Mouse (Mus musculus) myocyte (in vitro differentiated cells): ENCODE measurements at regions not wholly inside any gene's neighbourhood (a gene's known extent, or its start where the extent isn't known, plus 50 kb on each side); places are given as distances from the start of the nearest gene placed in this dataset.

ENCODE experiments used
- H3K27me3 ChIP-seq: one replicate; pipeline ENCODE4 v1.6.1; 2011; ENCODE audit not compliant: control insufficient read depth, insufficient read depth, insufficient read length
- H3K36me3 ChIP-seq: one replicate; pipeline ENCODE4 v1.6.1; 2011; ENCODE audit not compliant: control insufficient read depth, insufficient read depth
- H3K4me2 ChIP-seq: one replicate; pipeline ENCODE4 v1.6.1; 2011; ENCODE audit warnings: low read depth, control low read depth
- H3K4me3 ChIP-seq: one replicate; pipeline ENCODE4 v1.5.1; 2011; ENCODE audit warnings: mild to moderate bottlenecking, control low read depth, moderate library complexity
- H3K79me2 ChIP-seq: one replicate; pipeline ENCODE4 v1.6.1; 2011; ENCODE audit not compliant: control insufficient read depth, insufficient read depth
- H3ac ChIP-seq: one replicate; pipeline ENCODE4 v1.6.1; 2011; ENCODE audit not compliant: control insufficient read depth, insufficient read length
- CEBPB ChIP-seq: IDR thresholded peaks from 2 replicates; pipeline ENCODE4 v1.6.1; 2011; ENCODE audit warnings: mild to moderate bottlenecking, moderate library complexity; ENCODE audit not compliant: poor library complexity, insufficient read depth, severe bottlenecking
- E2F4 ChIP-seq: IDR thresholded peaks from one replicate; pipeline ENCODE4 v1.6.1; 2011; ENCODE audit warnings: mild to moderate bottlenecking, control low read depth, moderate library complexity; ENCODE audit not compliant: insufficient read depth
- MAX ChIP-seq: IDR thresholded peaks from one replicate; pipeline ENCODE4 v1.6.1; 2011; ENCODE audit warnings: low read depth, mild to moderate bottlenecking, control low read depth
- MYOD1 ChIP-seq, 3 experiments: IDR thresholded peaks; one replicate each; pipeline ENCODE4 v1.6.1; 2011; ENCODE audit warnings: control low read depth in 2 of 3, low read depth in 2 of 3, mild to moderate bottlenecking in 2 of 3, moderate library complexity in 1 of 3; ENCODE audit not compliant: insufficient read length in 2 of 3, control insufficient read depth in 1 of 3
- MYOG ChIP-seq, 3 experiments: IDR thresholded peaks; one replicate each; pipeline ENCODE4 v1.6.1; 2011; ENCODE audit warnings: control low read depth in 2 of 3, low read depth in 2 of 3, mild to moderate bottlenecking in 2 of 3; ENCODE audit not compliant: insufficient read length in 2 of 3, control insufficient read depth in 1 of 3, insufficient read depth in 1 of 3
- POLR2A ChIP-seq: IDR thresholded peaks from one replicate; pipeline ENCODE4 v1.6.1; 2011; ENCODE audit warnings: low read depth, mild to moderate bottlenecking, control low read depth, moderate library complexity; ENCODE audit not compliant: insufficient read length
- POLR2AphosphoS2 ChIP-seq: IDR thresholded peaks from one replicate; pipeline ENCODE4 v1.6.1; 2011; ENCODE audit warnings: low read depth, control low read depth; ENCODE audit not compliant: insufficient read length
- REST ChIP-seq: IDR thresholded peaks from one replicate; pipeline ENCODE4 v1.6.1; 2011; ENCODE audit warnings: mild to moderate bottlenecking, control low read depth, moderate library complexity; ENCODE audit not compliant: insufficient read depth, insufficient read length
- SRF ChIP-seq: IDR thresholded peaks from one replicate; pipeline ENCODE4 v1.6.1; 2011; ENCODE audit warnings: low read depth; ENCODE audit not compliant: control insufficient read depth, insufficient read length
- TCF12 ChIP-seq: IDR thresholded peaks from one replicate; pipeline ENCODE4 v1.6.1; 2011; ENCODE audit warnings: mild to moderate bottlenecking, control low read depth; ENCODE audit not compliant: poor library complexity, insufficient read depth, severe bottlenecking
- TCF3 ChIP-seq: IDR thresholded peaks from one replicate; pipeline ENCODE4 v1.6.1; 2011; ENCODE audit warnings: low read depth, control low read depth; ENCODE audit not compliant: insufficient read length
- USF1 ChIP-seq: IDR thresholded peaks from one replicate; pipeline ENCODE4 v1.6.1; 2011; ENCODE audit warnings: low read depth, mild to moderate bottlenecking, control low read depth, moderate library complexity

- Histone ChIP-seq H3K4me2 (no peak overlapping the region), H3K4me3 (no peak overlapping the region), H3K27me3 (peaks cover 5% of the 10 kb centered on the region), H3ac (no peak overlapping the region), H3K79me2 (no peaks in the 10 kb centered on the region), H3K36me3 (no peaks in the 10 kb centered on the region)
- TF ChIP-seq REST (no peak), MYOG (IDR thresholded peaks at IDR 0.05; ENCODE audit: control insufficient read depth in 1 of 3, insufficient read depth in 1 of 3, insufficient read length in 2 of 3, low read depth in 2 of 3) (no peak), CEBPB (no peak), MAX (no peak), POLR2A (no peak), E2F4 (no peak), MYOD1 (IDR thresholded peaks at IDR 0.05; ENCODE audit: control insufficient read depth in 1 of 3, insufficient read length in 2 of 3, low read depth in 2 of 3) (no peak)
Measured at GRCm38 (mm10) chr6:117772396-117772795, 68.6 kb upstream of the Zfp637 start.

GRCm38 (mm10) chr6:117775304-117776050, 65.5 kb upstream of the Zfp637 start:
- Histone ChIP-seq H3K79me2 (no peaks in the 10 kb centered on the region), H3K27me3 (peaks cover 20% of the 10 kb centered on the region), H3K4me3 (no peak overlapping the region), H3K4me2 (no peak overlapping the region), H3K36me3 (no peaks in the 10 kb centered on the region), H3ac (no peak overlapping the region)
- TF ChIP-seq TCF12: no peak
- TF ChIP-seq TCF3: no peak
- no peak for TF ChIP-seq SRF

GRCm38 (mm10) chr6:117778027-117778426, 63.0 kb upstream of the Zfp637 start:
- no peak for TF ChIP-seq REST
- no peak for TF ChIP-seq MYOG (IDR thresholded peaks at IDR 0.05; ENCODE audit: control insufficient read depth in 1 of 3, insufficient read depth in 1 of 3, insufficient read length in 2 of 3, low read depth in 2 of 3)
- no peak for TF ChIP-seq MYOD1 (IDR thresholded peaks at IDR 0.05; ENCODE audit: control insufficient read depth in 1 of 3, insufficient read length in 2 of 3, low read depth in 2 of 3)
- TF ChIP-seq POLR2A: no peak
- TF ChIP-seq SRF: no peak
- no peak for TF ChIP-seq E2F4
- no peak for TF ChIP-seq TCF12
- TF ChIP-seq TCF3: no peak
- TF ChIP-seq CEBPB: no peak
- TF ChIP-seq POLR2AphosphoS2: no peak
- no peak for TF ChIP-seq MAX
- TF ChIP-seq USF1: no peak
- H3K79me2 ChIP-seq: no peaks in the 10 kb centered on the region
- no peaks in the 10 kb centered on the region for H3K36me3 ChIP-seq
- H3K4me2 ChIP-seq: no peak overlapping the region
- peaks cover 26% of the 10 kb centered on the region for H3K27me3 ChIP-seq
- H3ac ChIP-seq: no peak overlapping the region
- H3K4me3 ChIP-seq: no peak overlapping the region

- no peaks in the 10 kb centered on the region for H3K36me3 ChIP-seq
- H3K79me2 ChIP-seq: no peaks in the 10 kb centered on the region
- no peak overlapping the region for H3K4me3 ChIP-seq
- H3ac ChIP-seq: no peak overlapping the region
- no peak for TF ChIP-seq MYOG (IDR thresholded peaks at IDR 0.05; ENCODE audit: control insufficient read depth in 1 of 3, insufficient read depth in 1 of 3, insufficient read length in 2 of 3, low read depth in 2 of 3)
- TF ChIP-seq TCF3: no peak
- no peak for TF ChIP-seq USF1
- TF ChIP-seq SRF: no peak
- no peak for TF ChIP-seq MYOD1 (IDR thresholded peaks at IDR 0.05; ENCODE audit: control insufficient read depth in 1 of 3, insufficient read length in 2 of 3, low read depth in 2 of 3)
- no peak for TF ChIP-seq TCF12
- TF ChIP-seq REST: no peak
- TF ChIP-seq CEBPB: no peak
- TF ChIP-seq POLR2AphosphoS2: no peak
- TF ChIP-seq MAX: no peak
- H3K4me2 ChIP-seq: no peak overlapping the region
- H3K27me3 ChIP-seq: peaks cover 28% of the 10 kb centered on the region
Measured at GRCm38 (mm10) chr6:117778481-117778880, 62.5 kb upstream of the Zfp637 start.

GRCm38 (mm10) chr6:117779020-117779419, 62.0 kb upstream of the Zfp637 start:
- Histone ChIP-seq H3K4me2 (no peak overlapping the region), H3K4me3 (no peak overlapping the region), H3ac (no peak overlapping the region), H3K79me2 (no peaks in the 10 kb centered on the region), H3K27me3 (peaks cover 30% of the 10 kb centered on the region), H3K36me3 (no peaks in the 10 kb centered on the region)
- TF ChIP-seq MYOD1 (IDR thresholded peaks at IDR 0.05; ENCODE audit: control insufficient read depth in 1 of 3, insufficient read length in 2 of 3, low read depth in 2 of 3): no peak
- no peak for TF ChIP-seq TCF3
